Mouse (Mus musculus): ENCODE measurements at regions not wholly inside any gene's neighbourhood (a gene's known extent, or its start where the extent isn't known, plus 50 kb on each side); places are given as distances from the start of the nearest gene placed in this dataset.
"Not testable (repeated sequence)": the region's sequence is repeated elsewhere in the genome, so short reads cannot be mapped to it uniquely, and the experiment has no call there.

DNA sequence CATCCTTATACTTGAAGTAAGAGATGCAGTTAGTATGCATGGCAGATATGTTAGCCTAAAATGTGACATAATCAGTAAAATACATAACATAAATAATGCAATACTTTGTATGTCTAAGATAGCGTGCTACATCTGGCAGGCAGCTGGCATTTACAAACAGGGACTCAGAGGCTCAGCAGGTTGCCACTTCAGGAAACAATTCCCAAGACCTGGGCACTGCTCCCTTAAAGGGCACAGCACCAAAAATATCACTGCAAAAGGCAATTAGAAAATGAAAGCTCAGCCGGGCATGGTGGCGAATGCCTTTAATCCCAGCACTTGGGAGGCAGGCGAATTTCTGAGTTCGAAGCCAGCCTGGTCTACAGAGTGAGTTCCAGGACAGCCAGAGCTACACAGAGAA is 544.0 kb downstream of the Zfp704 start:
- no peak for DNase-seq (ENCODE audit: low read depth)

DNA sequence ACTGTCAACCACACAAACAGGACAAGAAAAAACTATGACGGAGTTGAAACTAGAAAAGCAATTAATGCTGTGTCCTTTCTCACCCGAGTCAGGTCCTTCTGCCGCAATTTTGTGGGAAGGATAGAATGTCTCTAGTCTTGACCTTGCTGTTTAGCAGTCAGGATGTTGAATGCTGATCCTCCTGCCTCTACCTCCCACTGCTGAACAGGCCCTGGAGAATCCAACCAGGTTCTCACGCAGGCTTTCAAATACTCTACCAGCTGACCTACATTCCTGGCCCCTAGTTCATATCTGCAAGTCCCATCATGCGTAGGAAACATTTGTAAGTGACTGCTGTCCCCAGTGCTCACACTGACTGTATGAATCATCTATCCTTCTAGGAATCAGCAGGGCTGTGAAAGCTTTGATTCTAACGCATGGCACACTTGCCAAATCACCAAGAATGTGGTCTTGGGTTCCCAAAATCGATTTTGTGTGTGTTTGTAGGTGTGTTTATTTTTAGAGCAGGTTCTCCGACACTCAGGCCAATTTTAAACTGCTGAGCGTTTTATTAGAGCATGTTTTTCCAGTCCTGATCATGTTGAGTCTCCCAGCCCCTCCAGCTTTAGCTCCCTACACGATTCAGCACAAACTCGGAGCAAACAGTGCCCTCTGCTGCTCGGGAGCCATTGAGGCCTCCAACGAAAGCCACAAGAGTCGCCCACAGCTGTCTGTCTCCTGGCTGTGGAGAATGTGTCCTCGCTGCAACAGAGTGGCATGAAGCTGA is 545.4 kb downstream of the Zfp704 start:
- no peak for DNase-seq (ENCODE audit: low read depth)

DNA sequence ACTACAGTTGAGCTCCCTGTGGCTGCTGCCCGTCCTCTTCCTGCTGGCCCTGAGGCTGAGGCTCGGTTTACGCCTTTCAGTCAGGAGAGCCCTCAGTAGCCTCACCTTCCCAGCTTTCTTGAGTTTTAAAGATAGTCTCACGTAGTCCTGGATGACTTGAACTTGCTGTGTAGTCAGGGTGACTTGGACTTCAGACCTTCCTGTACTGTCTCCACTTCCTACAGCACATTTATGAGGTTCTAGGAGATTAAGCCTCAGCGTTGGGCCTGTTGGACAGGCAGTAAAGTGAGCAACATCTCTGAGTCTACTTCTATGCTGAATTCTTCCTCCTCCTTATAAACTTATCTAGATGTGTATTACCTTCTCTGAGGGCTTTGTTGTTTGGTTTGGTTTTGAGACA is 546.2 kb downstream of the Zfp704 start:
- DNase-seq (ENCODE audit: low read depth) = no peak

DNA sequence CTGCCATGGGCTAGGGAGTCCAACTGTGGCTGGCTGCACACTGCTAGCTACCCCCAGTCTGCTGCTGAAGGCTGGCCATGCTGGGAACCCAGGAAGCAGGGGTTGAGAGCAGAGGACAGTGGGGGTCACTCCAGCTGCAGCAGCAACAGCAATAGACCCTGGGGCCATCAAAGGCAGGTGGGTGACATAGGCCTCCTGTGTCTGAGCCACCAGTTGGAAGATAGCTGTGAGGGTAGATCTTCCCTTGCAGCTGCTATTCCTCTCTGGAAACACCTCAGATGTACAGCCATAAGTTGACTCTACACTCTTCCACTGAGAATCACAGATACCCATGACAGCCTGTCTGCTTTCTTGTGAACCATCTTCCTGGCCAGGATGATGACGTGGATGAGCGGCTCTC is 548.5 kb downstream of the Zfp704 start:
- DNase-seq (ENCODE audit: low read depth) = no peak

DNA sequence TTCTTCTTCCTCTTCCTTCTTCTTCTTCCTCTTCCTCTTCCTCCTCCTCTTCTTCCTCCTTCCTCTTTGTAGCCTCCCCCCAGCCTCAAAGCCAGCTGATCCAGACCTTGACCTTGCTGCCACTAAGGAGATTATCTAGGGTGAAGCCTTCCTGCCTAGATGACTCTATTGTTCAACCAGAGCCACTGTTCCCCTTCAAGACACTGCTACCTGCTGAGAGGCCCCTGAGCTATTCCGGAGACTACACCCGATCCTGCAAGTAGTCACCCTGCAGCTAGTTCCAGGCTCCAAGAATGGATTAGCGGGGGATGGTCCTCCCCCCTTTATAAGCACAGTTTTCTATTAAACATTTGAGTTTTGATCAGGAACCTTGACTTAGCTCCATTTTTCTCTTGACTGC is 552.2 kb downstream of the Zfp704 start:
- DNase-seq (ENCODE audit: low read depth) = not testable (repeated sequence)

DNA sequence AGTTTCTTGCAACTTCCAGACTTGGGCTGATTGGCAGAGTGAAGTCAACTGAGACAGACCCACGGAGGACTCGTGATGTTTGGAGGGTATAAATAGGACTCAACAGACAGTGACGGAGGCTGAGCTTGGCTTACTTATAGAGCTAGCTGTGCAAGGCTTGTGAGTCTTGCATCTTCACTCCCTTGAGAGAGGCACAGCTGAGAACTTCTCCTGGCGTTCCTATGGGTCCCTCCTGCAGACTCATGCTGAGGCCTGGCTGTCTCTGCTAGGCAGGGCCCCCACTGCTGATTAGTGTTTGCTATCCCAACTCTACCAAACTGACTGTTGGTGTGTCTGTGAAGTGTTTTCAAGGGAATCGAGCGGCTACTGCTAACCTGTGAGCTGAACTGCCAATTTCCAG is 553.0 kb downstream of the Zfp704 start:
- DNase-seq (ENCODE audit: low read depth) = no peak

DNA sequence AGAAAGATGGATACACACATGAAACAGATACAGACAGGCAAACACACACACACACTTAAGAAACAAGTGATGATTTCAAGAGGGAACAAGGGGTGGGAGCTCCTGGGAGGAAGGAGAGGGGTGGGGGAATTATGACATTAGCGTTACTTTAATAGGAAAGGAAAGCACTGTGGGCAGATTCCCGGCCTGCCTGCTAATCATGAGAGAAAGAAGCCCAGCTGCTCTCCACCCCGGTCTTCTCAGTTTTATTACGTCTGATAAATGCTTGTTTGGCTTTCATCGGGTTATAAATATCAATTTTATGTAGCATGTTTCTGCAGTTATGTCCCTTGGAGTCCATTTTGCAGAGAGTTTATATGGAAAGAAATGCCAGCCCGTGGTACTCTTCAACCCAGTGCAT is 554.1 kb downstream of the Zfp704 start:
- DNase-seq (ENCODE audit: low read depth) = no peak
